Mouse (Mus musculus): ENCODE data around the gene Npy4r. TPM values are rescaled to one million over a fixed set of nuclear protein-coding genes. Genes with fewer than 3 reads are reported as not detected.

Gene Npy4r
- polyA plus RNA-seq (2015; fragmentation: Nextera tagmentation; extraction: Ambion mirVana): 0.17 and 0.21 TPM in 2 replicates

GRCm38 (mm10) chr14:34152342-34152741, at the start of gene Npy4r:
Npy4r (minus strand) TSS chr14:34152489.
- Histone ChIP-seq H3K27ac (no peak within 1 kb of the TSS), H3K27me3 (peaks cover 6% of the 10 kb centered on the region; the same call in 1 of the 2 replicates), H3K36me3 (no peaks in the 10 kb centered on the region), H3K4me3 (replicated peaks) (peak within 1 kb of the TSS; percentile 25), H3K4me2 (peak within 1 kb of the TSS; percentile 56), H3K9me3 (replicated peaks) (no peaks in the 10 kb centered on the region), H3K4me1 (peaks cover 31% of the 10 kb centered on the region), H3K9ac (no peak within 1 kb of the TSS)
- 9% methylated on average over 16 of the region's 16 CpGs for whole genome bisulfite sequencing
- ATAC-seq (replicated peaks; ENCODE audit: low FRiP score): peak; percentile 90

- H3K4me2 ChIP-seq: peak within 1 kb of the TSS; percentile 99
- peaks cover 15% of the 10 kb centered on the region for H3K4me1 ChIP-seq
- peaks cover 4% of the 10 kb centered on the region; the same call in 1 of the 2 replicates for H3K27me3 ChIP-seq
- no peak within 1 kb of the TSS for H3K27ac ChIP-seq
- WGBS: 3% methylated on average over 44 of the region's 52 CpGs
- peak; percentile 76 for ATAC-seq (replicated peaks; ENCODE audit: low FRiP score)
- no peaks in the 10 kb centered on the region for H3K36me3 ChIP-seq
- H3K9ac ChIP-seq: peak within 1 kb of the TSS; percentile 54
- H3K9me3 ChIP-seq (replicated peaks): no peaks in the 10 kb centered on the region
- H3K4me3 ChIP-seq (replicated peaks): peak within 1 kb of the TSS; percentile 77
Observed at GRCm38 (mm10) chr14:34201231-34202035, 49.1 kb upstream of the Npy4r start, which contains the start of gene Gprin2. Gprin2 (minus strand) TSS chr14:34201653.

- Histone ChIP-seq H3K27ac (no peak overlapping the region), H3K4me1 (peaks cover 15% of the 10 kb centered on the region), H3K9me3 (replicated peaks) (no peaks in the 10 kb centered on the region), H3K27me3 (peaks cover 4% of the 10 kb centered on the region; the same call in 1 of the 2 replicates), H3K9ac (peak overlapping the region; percentile 54), H3K4me3 (replicated peaks) (peak overlapping the region; percentile 77), H3K4me2 (peak overlapping the region; percentile 99), H3K36me3 (no peaks in the 10 kb centered on the region)
- WGBS: 4% methylated on average over 19 of the region's 19 CpGs
- peak; percentile 73 for ATAC-seq (replicated peaks; ENCODE audit: low FRiP score)
Observed at GRCm38 (mm10) chr14:34200738-34201230, 48.5 kb upstream of the Npy4r start.

GRCm38 (mm10) chr14:34196706-34197105, 44.4 kb upstream of the Npy4r start:
- no peak for ATAC-seq (replicated peaks; ENCODE audit: low FRiP score)
- WGBS: 27% methylated on average over 4 of the region's 4 CpGs

GRCm38 (mm10) chr14:34195466-34195865, 43.2 kb upstream of the Npy4r start:
- no peak overlapping the region for H3K9ac ChIP-seq
- no peaks in the 10 kb centered on the region for H3K36me3 ChIP-seq
- no peak overlapping the region for H3K27ac ChIP-seq
- peaks cover 4% of the 10 kb centered on the region; the same call in 1 of the 2 replicates for H3K27me3 ChIP-seq
- no peak overlapping the region for H3K4me2 ChIP-seq
- no peak overlapping the region for H3K4me3 ChIP-seq (replicated peaks)
- H3K9me3 ChIP-seq (replicated peaks): no peaks in the 10 kb centered on the region
- WGBS: 89% methylated on average over 15 of the region's 15 CpGs
- H3K4me1 ChIP-seq: peaks cover 6% of the 10 kb centered on the region; the same call in 1 of the 2 replicates
- no peak for ATAC-seq (replicated peaks; ENCODE audit: low FRiP score)

More at GRCm38 (mm10) chr14:34196706-34197105, 44.4 kb upstream of the Npy4r start:
- peaks cover 4% of the 10 kb centered on the region; the same call in 1 of the 2 replicates for H3K27me3 ChIP-seq
- peaks cover 16% of the 10 kb centered on the region for H3K4me1 ChIP-seq
- no peak overlapping the region for H3K9ac ChIP-seq
- H3K36me3 ChIP-seq: no peaks in the 10 kb centered on the region
- H3K9me3 ChIP-seq (replicated peaks): no peaks in the 10 kb centered on the region
- H3K27ac ChIP-seq: no peak overlapping the region
- H3K4me3 ChIP-seq (replicated peaks): no peak overlapping the region
- no peak overlapping the region for H3K4me2 ChIP-seq

GRCm38 (mm10) chr14:34193879-34194278, 41.6 kb upstream of the Npy4r start:
- Histone ChIP-seq H3K4me3 (replicated peaks) (no peak overlapping the region), H3K4me2 (no peak overlapping the region), H3K27ac (no peak overlapping the region), H3K9ac (no peak overlapping the region), H3K36me3 (no peaks in the 10 kb centered on the region), H3K27me3 (peaks cover 4% of the 10 kb centered on the region; the same call in 1 of the 2 replicates), H3K9me3 (replicated peaks) (no peaks in the 10 kb centered on the region), H3K4me1 (0 out of 2 replicates have a peak, but pooled peaks cover 3% of the 10 kb centered on the region)
- 63% methylated on average over 4 of the region's 4 CpGs for WGBS
- ATAC-seq (replicated peaks; ENCODE audit: low FRiP score): no peak

- no peak overlapping the region for H3K27ac ChIP-seq
- H3K36me3 ChIP-seq: no peaks in the 10 kb centered on the region
- no peak for ATAC-seq (replicated peaks; ENCODE audit: low FRiP score)
- 73% methylated on average over 7 of the region's 7 CpGs for WGBS
- no peaks in the 10 kb centered on the region for H3K27me3 ChIP-seq
- H3K9ac ChIP-seq: no peak overlapping the region
- no peak overlapping the region for H3K4me3 ChIP-seq (replicated peaks)
- 0 out of 2 replicates have a peak, but pooled peaks cover 3% of the 10 kb centered on the region for H3K4me1 ChIP-seq
- no peak overlapping the region for H3K4me2 ChIP-seq
- no peaks in the 10 kb centered on the region for H3K9me3 ChIP-seq (replicated peaks)
Observed at GRCm38 (mm10) chr14:34190361-34190760, 38.1 kb upstream of the Npy4r start.

GRCm38 (mm10) chr14:34188629-34189028, 36.3 kb upstream of the Npy4r start:
- Histone ChIP-seq H3K9me3 (replicated peaks) (no peaks in the 10 kb centered on the region), H3K36me3 (no peaks in the 10 kb centered on the region), H3K4me2 (no peak overlapping the region), H3K27me3 (no peaks in the 10 kb centered on the region), H3K4me1 (no peaks in the 10 kb centered on the region), H3K27ac (no peak overlapping the region), H3K4me3 (replicated peaks) (no peak overlapping the region), H3K9ac (no peak overlapping the region)
- no peak for ATAC-seq (replicated peaks; ENCODE audit: low FRiP score)
- WGBS: 71% methylated on average over 5 of the region's 5 CpGs

- ATAC-seq (replicated peaks; ENCODE audit: low FRiP score): no peak
- Histone ChIP-seq H3K4me1 (no peaks in the 10 kb centered on the region), H3K9me3 (replicated peaks) (no peaks in the 10 kb centered on the region), H3K27ac (no peak overlapping the region), H3K4me2 (no peak overlapping the region), H3K9ac (no peak overlapping the region), H3K36me3 (no peaks in the 10 kb centered on the region), H3K4me3 (replicated peaks) (no peak overlapping the region), H3K27me3 (no peaks in the 10 kb centered on the region)
- WGBS: 88% methylated on average over 1 of the region's 1 CpGs
Observed at GRCm38 (mm10) chr14:34183101-34183500, 30.8 kb upstream of the Npy4r start.

- Histone ChIP-seq H3K27ac (no peak overlapping the region), H3K9ac (no peak overlapping the region), H3K4me2 (no peak overlapping the region), H3K9me3 (replicated peaks) (no peaks in the 10 kb centered on the region), H3K27me3 (no peaks in the 10 kb centered on the region), H3K4me1 (no peaks in the 10 kb centered on the region), H3K36me3 (no peaks in the 10 kb centered on the region), H3K4me3 (replicated peaks) (no peak overlapping the region)
- ATAC-seq (replicated peaks; ENCODE audit: low FRiP score): no peak
- 92% methylated on average over 3 of the region's 3 CpGs for WGBS
Observed at GRCm38 (mm10) chr14:34179351-34179750, 27.1 kb upstream of the Npy4r start.

GRCm38 (mm10) chr14:34171107-34171506, 18.8 kb upstream of the Npy4r start:
- no peak overlapping the region for H3K4me2 ChIP-seq
- WGBS: 89% methylated on average over 3 of the region's 3 CpGs

GRCm38 (mm10) chr14:34155752-34156151, 3.5 kb upstream of the Npy4r start:
- no peaks in the 10 kb centered on the region for H3K36me3 ChIP-seq
- H3K9ac ChIP-seq: no peak overlapping the region
- H3K4me2 ChIP-seq: no peak overlapping the region
- no peak overlapping the region for H3K4me3 ChIP-seq (replicated peaks)
- no peaks in the 10 kb centered on the region for H3K9me3 ChIP-seq (replicated peaks)
- WGBS: 58% methylated on average over 12 of the region's 12 CpGs
- peaks cover 6% of the 10 kb centered on the region; the same call in 1 of the 2 replicates for H3K27me3 ChIP-seq
- ATAC-seq (replicated peaks; ENCODE audit: low FRiP score): peak; percentile 52; the same call in 1 of the 2 replicates
- H3K4me1 ChIP-seq: peaks cover 31% of the 10 kb centered on the region
- H3K27ac ChIP-seq: 0 out of 2 replicates have a peak overlapping the region, but pooled peaks have one; percentile 22

More at GRCm38 (mm10) chr14:34171107-34171506, 18.8 kb upstream of the Npy4r start:
- Histone ChIP-seq H3K36me3 (no peaks in the 10 kb centered on the region), H3K9ac (no peak overlapping the region), H3K4me1 (no peaks in the 10 kb centered on the region), H3K27ac (no peak overlapping the region), H3K27me3 (no peaks in the 10 kb centered on the region), H3K9me3 (replicated peaks) (no peaks in the 10 kb centered on the region), H3K4me3 (replicated peaks) (no peak overlapping the region)
- no peak for ATAC-seq (replicated peaks; ENCODE audit: low FRiP score)
